Mouse (Mus musculus): ENCODE data around the gene Rnpep. TPM values are rescaled to one million over a fixed set of nuclear protein-coding genes. Genes with fewer than 3 reads are reported as not detected.

Gene Rnpep
- polyA plus RNA-seq, 1 experiment from 2014 or later: 101 TPM

DNA sequence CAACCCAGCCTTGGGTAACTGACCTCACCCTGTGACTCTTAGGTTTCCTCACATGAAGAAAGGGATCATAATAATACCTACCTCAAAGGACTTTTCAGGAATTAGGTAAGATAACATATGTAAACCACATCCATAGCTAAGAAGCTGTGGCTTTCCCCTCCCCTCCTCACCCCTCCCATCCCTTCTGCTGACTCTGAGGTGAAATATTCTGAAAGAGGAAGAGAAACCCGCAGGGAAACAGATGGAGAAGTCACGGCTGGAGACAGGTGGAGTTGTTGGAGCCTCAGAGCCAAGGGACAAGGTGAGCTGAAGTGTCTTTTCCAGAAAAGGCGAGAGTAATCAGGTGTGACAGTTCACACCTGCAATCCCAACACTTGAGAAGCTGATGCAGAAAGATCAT lies 59.7 kb downstream of the Rnpep start:
- Histone ChIP-seq H3K9ac (no peak overlapping the region), H3K27me3 (no peaks in the 10 kb centered on the region), H3K9me3 (no peaks in the 10 kb centered on the region), H3K4me3 (no peak overlapping the region), H3K4me2 (no peak overlapping the region), H3K27ac (no peak overlapping the region), H3K36me3 (no peaks in the 10 kb centered on the region), H3K4me1 (replicated peaks) (no peaks in the 10 kb centered on the region)
- ATAC-seq (ENCODE audit: low FRiP score): no peak
- WGBS: 81% methylated on average over 3 of the region's 3 CpGs

DNA sequence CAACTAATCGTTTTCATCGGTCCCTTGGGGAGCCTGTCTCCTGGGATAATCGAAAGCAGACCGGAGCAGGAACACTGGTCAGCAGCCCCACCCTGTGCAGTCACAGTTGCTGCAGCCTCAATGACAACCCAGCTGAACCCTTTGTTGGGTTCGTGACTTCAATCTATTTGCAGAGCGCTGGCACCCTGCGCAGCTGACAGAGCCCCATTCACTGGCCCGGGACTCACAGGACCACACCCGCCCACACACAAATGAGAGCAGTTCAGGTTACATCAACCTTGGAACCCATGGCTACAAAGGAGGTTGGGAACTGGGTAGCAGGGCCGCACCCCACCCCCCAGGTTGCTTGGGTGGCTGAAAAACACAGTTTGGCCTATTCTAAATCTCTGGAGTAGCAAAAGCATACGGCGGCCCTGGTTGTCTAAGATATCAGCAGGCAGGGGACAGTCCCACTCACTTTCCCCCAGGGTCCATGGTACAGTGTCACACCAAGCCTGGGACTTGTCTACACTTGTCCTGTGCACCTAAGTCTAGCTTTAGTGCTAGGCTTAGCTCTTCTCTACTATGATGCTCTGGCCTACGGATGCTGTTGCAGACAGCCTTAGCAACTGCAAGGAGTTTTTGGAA lies 66.2 kb downstream of the Rnpep start:
- no peaks in the 10 kb centered on the region for H3K36me3 ChIP-seq
- no peak overlapping the region for H3K9ac ChIP-seq
- no peaks in the 10 kb centered on the region for H3K9me3 ChIP-seq
- no peak for ATAC-seq (ENCODE audit: low FRiP score)
- 44% methylated on average over 13 of the region's 13 CpGs for WGBS
- H3K4me2 ChIP-seq: no peak overlapping the region
- H3K4me1 ChIP-seq (replicated peaks): no peaks in the 10 kb centered on the region
- H3K4me3 ChIP-seq: no peak overlapping the region
- no peak overlapping the region for H3K27ac ChIP-seq
- H3K27me3 ChIP-seq: no peaks in the 10 kb centered on the region

DNA sequence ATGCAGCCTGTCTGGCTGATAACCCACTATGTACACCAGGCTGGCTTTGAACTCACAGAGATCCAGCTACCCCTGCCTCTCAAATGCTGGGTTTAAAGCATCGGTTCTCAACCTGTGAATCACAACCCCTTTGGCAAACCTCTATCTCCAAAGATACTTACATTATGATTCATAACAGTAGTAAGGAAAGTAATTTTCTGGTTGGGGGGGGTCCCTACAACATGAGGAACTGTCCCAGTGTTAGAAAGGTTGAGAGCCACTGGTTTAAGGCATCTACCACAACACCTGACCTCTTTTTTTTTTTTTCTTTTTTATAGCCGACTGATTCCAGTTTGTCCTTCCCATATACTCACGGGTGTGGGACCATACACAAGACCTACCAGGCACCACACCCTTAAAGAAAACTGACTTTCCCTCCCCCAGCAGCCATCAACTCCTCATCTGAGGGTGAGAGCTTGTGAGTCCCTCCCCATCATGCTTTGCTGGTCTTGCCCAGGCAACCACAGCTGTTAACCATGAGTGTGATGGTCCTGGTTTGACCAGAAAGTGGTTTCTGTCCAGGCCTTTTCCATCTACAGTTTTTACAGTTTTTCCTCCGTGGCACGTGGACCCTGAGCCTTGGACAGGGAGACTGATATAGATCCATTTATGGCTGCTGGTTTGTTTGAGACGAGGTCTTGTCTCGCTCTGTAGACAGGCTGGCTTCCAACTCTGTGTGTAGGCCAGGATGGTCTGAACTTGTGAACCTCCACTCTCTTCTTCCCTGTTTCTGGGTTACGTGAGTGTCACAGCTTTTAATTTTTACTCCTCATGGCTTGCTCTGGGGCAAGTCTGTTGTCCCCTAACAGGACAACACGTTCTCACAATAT lies 69.9 kb downstream of the Rnpep start:
- H3K9me3 ChIP-seq: no peaks in the 10 kb centered on the region
- no peaks in the 10 kb centered on the region for H3K4me1 ChIP-seq (replicated peaks)
- H3K27ac ChIP-seq: no peak overlapping the region
- H3K27me3 ChIP-seq: no peaks in the 10 kb centered on the region
- H3K4me2 ChIP-seq: no peak overlapping the region
- no peak overlapping the region for H3K4me3 ChIP-seq
- H3K36me3 ChIP-seq: no peaks in the 10 kb centered on the region
- WGBS: 88% methylated on average over 9 of the region's 9 CpGs
- no peak overlapping the region for H3K9ac ChIP-seq
- ATAC-seq (ENCODE audit: low FRiP score): no peak

Other genes with a start within 250 kb of the Rnpep start
- 0.47 and 0.92 TPM in 2 replicates for gene Lgr6, start 178.8 kb downstream of the Rnpep start, polyA plus RNA-seq (2015; fragmentation: Nextera tagmentation; extraction: Ambion mirVana)
- gene Ptpn7, start 151.4 kb downstream of the Rnpep start, polyA plus RNA-seq (2015; fragmentation: Nextera tagmentation; extraction: Ambion mirVana): 0.62 and 0.88 TPM in 2 replicates
- gene Arl8a, start 137.3 kb downstream of the Rnpep start, polyA plus RNA-seq (2015; fragmentation: Nextera tagmentation; extraction: Ambion mirVana): 284 and 285 TPM in 2 replicates
- gene Gpr37l1, start 116.4 kb downstream of the Rnpep start, polyA plus RNA-seq (2015; fragmentation: Nextera tagmentation; extraction: Ambion mirVana): 0.35 and 0.41 TPM in 2 replicates
- 0.19 TPM in 2 replicates for gene Elf3, start 25.5 kb downstream of the Rnpep start, polyA plus RNA-seq (2015; fragmentation: Nextera tagmentation; extraction: Ambion mirVana)
- 145 and 164 TPM in 2 replicates for gene Timm17a, start 29.7 kb upstream of the Rnpep start, polyA plus RNA-seq (2015; fragmentation: Nextera tagmentation; extraction: Ambion mirVana)
- gene Lmod1, start 40.7 kb upstream of the Rnpep start, polyA plus RNA-seq (2015; fragmentation: Nextera tagmentation; extraction: Ambion mirVana): 0.29 and 0.31 TPM in 2 replicates
- gene Shisa4, start 91.2 kb upstream of the Rnpep start, polyA plus RNA-seq (2015; fragmentation: Nextera tagmentation; extraction: Ambion mirVana): 84.2 and 89.9 TPM in 2 replicates
- 124 and 126 TPM in 2 replicates for gene Ipo9, start 146.4 kb upstream of the Rnpep start, polyA plus RNA-seq (2015; fragmentation: Nextera tagmentation; extraction: Ambion mirVana)

All from hindbrain, embryonic 13.5 days (tissue).